Mouse (Mus musculus) ovary, postnatal 36 days (tissue): ENCODE data around the gene Atg14.
A peak's percentile ranks its signal among the peaks of the same experiment; 100 is the strongest.
"Not testable (repeated sequence)": the region's sequence is repeated elsewhere in the genome, so short reads cannot be mapped to it uniquely, and the experiment has no call there.

Experiments
- DNase-seq: peaks from one replicate; pipeline ENCODE4 v3.0.0; 2022; ENCODE audit warnings: low spot score, mixed read lengths

Gene Atg14

DNA sequence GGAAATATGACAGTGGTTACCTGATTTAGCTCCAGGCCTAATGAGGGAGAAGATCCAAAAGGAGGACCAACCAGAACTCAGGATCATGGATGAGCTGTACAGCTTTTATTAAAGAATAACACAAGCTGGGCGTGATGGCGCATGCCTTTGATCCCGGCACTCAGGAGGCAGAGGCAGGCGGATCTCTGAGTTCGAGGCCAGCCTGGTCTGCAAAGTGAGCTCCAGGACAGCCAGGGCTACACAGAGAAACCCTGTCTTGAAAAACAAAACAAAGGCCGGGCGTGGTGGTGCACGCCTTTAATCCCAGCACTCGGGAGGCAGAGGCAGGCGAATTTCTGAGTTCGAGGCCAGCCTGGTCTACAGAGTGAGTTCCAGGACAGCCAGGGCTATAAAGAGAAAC lies at the start of gene Atg14:
Gene Atg14 (minus strand): TSS at position 101 of the 400 bp plus-strand sequence.
- DNase-seq, result not testable (repeated sequence)

DNA sequence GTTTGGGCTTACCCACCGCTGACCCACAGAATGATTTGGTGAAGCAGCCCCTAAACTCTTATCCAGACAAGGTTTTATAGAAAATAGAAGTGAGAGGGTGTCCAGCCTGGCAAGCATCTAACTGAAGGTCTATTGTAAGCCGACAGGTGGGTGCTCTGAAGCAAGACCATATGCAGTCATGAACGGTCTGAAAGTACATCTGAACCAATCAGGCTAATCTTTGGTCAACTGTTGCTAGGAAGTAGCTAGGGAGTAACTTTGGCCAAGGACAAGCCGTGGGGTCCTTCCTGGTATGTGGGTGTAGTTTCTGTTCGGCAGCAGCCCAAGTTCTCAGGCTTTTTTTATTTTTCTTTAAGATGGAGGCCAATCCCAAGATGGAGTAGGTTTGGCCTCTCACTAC lies 48.4 kb upstream of the Atg14 start:
- no peak for DNase-seq

DNA sequence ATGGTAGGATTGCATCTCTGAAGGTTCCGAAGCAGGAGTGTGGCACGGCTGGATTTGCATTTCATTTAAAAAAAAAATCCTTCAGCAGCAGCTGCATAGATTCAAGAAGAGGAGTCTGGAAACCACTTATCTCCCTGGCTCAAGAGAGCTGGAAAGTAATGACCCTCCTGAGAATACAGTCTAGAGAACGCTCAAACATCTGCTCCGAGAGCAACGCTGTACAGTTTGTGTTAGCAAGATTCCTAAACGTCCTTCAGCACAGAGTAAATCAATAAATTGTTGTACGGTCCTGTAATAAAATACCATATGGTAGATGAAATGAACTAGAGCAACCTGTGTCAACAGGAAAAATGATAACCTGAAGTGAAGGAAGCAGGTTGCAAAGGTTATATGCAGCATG lies 42.8 kb upstream of the Atg14 start:
- DNase-seq, result no peak

DNA sequence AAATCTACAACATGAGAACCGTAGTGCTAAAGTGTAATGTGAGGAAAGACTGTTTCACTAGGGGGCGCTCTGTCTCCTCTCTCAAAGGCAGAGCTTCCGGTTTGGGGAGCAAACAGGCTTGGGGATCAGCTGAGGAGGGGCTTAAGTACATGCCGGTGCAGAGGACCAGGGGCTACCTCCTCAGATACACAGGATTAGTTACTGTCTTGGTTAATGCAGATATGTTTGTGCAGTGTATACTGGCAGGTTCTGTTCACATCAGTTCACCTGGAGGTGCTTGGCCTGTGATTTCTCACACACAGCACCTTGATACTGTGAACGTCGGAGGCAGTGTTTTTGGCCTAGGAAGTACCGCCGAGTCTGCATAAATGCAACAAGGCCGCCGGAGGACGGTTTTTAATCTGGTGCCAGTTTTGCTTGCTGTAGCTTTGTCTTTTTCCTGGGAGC lies 27.5 kb upstream of the Atg14 start:
- peak; percentile 30 for DNase-seq

DNA sequence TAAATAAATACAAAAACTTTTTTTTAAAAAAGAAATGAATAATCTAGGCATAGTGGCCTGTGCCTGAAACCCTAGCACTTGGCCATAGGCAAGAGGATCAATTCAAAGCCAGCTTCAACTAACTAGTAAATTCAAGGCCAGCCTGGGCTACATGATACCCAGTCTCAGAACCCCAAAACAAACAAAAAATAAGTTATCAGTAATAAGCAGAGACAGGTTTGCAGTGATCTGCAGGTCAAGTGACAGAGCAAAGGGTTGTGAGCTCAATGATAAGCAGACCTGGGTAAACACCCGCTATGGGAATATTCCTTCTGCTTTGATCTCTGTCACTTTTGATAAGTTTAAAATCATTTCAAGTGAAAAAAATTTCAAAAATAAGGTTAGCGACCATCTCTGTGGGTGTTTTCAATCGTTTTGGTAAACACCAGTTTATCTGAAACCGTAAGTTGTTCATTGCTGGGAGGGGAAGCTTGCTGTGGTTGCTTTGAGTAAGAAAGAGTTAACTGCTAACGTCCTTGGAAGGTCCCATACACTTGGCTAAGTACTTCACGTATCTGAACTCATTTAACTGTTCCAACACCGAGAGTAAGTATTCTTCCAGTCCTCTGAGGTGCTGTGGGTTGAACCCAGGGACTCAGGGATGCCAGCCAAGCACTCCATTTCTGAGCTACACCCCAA lies 24.1 kb upstream of the Atg14 start:
- DNase-seq, result no peak

DNA sequence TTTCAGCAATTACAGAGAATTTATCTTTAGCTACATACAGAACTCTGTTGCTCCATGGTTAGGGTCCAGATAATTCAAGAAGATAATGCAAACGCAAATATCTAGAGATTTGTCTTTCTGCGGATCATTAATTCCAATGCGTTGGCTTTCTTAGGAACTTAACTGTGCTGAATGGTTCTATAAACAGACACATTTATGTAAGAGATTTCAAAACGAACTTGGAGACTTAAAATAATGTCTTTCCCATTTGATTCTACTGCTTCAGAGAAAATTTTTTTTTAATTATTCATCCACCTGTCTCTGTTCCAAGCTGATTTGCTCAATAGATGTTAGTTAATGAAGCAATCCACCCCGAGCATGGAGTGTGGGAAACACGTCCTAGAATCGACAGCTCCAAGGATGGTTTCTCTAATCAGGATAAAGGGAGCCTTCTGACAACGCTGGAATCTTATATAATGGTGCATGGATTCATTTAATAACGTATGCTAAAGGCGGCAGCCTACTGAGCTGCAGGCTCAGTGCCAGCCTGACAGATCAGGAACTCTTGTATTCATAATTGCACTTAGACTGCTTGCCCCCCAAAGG lies 20.0 kb upstream of the Atg14 start:
- no peak for DNase-seq

DNA sequence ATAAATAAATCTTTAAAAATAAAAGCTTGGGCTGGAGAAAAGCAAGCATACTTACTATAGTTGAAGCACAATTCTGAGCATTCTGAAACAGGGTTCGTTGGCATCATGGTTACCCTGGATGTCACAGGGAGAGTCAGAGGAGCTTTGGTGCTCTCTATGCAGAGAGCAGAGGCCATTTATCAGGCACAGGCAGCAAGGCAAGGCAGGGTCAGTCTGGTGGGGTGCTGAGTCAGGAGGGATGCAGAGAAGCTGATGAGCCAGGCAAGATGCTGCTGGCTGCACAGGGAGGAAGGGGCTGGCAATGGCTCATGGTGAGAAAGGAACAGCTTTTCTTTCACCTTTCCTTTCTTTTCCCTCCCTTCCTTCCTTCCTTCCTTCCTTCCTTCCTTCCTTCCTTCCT lies 19.0 kb upstream of the Atg14 start:
- DNase-seq, result no peak

DNA sequence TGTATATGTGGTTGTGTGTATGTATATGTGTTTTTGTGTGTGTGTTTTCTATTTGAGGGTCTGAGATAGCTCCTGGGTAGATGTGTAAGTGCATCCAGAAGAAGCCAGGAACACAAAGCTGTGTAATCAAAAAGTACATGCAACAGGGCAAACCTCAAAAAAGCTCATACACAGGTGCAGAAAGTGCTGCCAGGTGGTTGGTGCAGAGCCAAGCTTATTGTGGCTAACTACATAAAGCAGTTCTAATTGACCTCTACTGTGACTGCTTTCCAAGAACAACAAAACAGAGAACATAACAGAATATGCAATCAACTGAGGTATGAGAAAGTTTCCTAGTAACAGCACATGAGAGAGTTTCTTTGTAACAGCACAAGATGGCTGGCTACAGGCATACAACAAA lies 13.9 kb upstream of the Atg14 start:
- no peak for DNase-seq

DNA sequence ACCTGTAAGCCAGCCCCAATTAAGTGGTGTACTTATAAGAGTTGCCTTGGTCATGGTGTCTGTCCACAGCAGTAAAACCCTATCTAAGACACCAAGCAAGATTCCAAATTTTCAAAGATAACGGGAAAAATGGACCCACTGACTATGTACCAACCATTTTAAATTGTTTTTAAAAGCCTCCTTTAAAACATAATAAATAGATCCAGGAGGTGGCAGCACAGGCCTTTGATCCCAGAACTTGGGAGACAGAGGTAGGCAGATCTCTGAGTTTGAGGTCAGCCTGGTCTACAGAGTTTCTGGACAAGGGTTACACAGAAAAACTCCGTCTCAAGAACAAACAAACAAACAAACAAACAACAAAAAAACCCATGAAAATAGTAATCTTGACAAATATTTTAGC lies 11.2 kb upstream of the Atg14 start:
- DNase-seq, result no peak

DNA sequence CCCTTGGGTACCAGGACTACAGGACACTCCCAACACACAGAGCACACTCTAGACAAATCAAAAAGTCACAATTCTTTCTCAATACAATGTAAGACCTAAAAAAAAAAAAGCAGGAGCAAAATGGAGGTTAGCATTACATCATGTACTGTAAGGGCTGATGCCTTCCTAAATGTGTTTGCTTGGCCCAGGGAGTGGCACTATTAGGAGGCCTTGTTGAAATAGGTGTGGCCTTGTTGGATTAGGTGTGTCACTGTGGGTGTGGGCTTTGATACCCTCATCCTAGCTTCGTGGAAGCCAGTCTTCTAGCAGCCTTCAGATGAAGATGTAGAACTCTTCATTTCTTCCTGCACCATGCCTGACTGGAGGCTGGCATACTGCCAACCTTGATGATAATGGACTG lies 10.8 kb upstream of the Atg14 start:
- no peak for DNase-seq

DNA sequence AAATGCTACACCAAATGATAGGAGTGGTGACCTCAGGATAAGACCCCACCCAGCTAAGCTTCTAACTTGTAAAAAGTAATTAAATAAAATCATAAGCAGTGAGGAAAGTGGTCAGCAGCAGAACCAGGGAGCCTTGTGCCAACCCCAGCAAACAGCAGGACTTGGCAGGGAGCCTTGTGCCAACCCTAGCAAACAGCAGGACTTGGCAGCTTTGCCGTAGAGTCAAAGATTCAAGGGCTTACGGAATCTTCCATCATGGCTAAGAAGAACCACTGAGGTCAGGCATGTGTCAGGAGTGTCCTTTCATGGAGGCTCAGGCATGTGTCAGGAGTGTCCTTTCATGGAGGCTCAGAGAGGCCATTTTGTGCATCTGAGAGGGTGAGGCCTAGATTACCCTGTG lies 7.6 kb upstream of the Atg14 start:
- peak; percentile 36 for DNase-seq

DNA sequence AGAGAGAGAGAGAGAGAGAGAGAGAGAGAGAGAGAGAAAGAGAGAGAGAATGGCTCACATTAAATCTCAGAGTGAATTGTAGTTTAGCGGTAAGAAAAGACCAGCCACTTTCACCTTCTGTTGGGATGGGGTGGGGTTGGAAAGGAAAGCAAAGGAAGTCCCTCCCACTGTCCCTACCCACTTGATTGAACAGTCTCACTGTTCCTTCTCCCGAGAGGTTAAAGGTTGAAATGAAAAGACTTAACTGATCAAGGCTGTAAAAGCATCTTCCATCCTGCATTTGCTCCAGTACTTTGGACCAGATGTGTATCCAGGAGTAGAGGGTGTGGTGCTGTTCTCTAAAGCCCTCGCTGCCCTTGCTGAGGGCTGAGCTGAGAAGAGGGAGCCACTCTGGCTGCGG lies 6.2 kb upstream of the Atg14 start:
- DNase-seq, result no peak

DNA sequence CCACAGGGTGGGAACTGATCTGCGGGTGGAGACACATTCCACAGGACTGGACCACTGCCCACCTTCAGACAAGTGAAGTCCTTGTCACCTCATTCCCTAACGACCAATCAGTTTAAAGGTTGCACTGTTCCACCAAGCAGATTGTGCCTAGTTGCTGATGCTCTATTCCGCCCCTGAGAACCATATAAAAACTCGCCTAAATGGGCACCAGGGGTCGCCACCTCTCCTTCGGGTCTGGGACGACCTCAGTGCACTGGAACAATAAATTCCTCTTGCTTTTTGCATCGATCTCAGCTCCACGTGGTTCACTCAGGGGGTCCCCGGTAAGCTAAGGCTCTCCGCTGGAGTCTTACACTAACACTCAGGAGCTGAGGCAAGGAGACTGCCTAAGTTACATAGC lies 4.3 kb upstream of the Atg14 start:
- no peak for DNase-seq

DNA sequence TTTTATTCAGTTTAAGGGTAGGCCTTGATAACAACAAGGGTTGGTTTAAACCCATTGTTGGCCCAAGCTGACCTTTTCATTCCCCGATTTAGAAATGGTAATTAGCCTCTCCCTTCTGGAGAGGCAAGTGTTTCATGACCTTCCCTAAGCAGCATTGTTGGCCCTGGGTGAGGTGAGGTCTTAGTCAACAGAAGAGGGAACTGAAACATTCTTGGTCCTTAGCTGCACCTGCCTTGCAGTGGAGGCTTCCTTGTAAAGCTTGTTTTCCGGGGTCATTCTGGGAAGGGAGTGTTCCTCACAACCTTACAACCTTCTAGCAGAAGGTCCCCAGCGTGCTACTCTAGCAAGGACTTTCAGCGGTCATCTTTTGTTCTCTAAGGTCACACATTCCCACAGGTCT lies 2.3 kb upstream of the Atg14 start:
- DNase-seq, result no peak

DNA sequence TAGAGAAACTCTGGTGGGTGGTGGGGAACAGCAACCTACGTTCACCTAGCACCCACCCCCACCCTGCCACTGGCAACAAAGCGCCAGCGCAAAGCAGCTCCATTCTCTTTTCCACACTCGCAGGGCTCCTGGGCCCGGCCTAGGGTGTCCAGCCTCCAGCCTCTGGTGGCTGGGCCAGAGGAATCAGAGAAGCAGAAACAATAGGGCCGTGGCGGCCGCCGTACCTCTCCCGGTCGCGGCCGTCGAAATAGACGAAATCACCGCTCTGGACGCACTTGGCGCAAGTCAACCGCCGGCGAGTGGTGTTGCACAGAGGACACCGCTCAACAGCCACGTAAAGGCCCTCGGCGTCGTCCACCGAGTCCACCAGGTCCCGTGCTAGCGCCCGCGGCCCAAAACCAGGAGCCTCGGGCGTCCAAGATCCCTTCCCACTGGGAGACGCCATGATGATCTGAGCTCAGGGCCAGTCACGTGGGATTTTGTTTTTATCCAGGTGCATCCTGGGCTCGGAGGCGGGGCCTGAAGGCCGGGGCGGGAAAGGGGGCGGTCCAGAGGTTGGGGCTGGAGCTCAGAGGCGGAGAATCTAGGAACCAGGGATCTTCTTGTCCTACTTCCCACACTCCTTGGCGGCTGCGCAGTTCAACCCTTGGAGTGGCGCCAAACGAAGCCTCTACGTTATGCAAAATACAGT lies 2.3 kb downstream of the Atg14 start:
- DNase-seq, result peak; percentile 96

DNA sequence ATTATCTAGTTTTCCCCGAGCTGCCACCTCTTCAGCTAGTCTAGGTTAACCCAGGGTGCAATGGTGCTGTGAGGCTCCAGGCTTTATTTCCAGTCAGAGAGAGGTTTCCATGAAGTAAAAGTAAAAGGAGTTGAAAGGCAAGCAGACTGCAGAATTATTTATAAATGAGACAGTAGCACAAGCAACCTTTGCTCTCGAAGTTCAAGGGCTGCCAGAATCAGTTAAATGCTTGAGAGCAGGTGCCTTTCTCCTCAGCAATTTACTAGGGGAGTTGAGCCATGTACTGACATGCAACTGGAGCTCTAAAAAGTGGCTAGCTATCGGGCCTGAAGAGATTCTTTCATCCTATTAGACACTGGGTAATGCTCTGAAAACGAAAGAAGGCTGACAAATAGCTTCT lies 7.3 kb downstream of the Atg14 start:
- no peak for DNase-seq

DNA sequence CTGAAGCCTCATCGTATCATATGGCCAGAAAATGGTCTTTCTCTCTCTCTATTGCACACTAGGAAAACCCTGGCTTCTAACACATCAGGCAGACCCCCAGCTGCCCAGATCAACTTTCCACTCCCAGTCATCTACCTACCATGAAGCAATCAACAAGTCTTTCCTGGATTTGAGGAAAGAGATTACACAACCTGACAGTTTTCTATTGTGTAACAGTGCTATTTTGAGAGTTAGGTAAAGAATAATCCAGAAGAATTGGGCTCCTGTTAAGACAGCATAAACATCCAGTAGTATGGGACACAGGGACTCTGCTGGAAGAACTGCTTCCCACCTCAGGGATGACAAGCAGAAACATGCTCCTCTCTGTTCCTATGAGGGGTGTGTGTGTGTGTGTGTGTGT lies 7.9 kb downstream of the Atg14 start:
- no peak for DNase-seq

DNA sequence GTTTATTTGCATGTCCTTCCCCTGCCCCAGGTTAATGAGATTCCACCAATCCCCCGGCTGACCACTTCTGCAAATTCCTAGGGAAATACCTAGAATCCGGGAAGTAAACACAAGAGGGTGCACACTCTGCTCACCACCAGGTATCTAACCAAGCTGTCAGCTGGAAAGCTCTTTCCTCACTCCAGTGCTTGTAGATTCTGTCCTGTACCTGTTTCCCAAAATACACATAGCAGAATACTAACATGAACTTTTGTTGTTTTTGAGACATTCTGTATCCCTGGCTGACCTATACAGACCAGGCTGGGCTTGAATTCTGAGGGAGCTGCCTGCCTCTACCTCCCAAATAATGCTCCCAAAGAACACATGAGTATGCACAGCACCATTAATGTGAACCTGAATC lies 9.7 kb downstream of the Atg14 start:
- no peak for DNase-seq

DNA sequence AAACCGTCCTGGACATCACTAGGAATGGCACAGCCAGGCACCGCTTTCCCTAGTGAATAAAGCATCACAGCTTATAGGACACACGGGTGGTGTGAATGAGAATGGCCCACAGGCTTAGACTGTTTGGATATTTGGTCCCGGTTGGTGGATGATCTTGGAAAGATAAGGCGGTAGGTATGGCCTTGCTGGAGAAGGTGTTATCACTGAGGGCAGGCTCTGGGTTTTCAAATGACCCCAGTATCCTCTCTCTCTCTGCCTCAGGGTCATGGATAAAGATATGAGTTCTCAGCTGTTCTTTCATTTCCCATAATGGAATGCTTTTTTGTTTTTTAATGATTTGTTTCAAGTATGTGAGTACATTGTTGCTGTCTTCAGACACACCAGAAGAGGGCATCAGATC lies 15.2 kb downstream of the Atg14 start:
- no peak for DNase-seq

DNA sequence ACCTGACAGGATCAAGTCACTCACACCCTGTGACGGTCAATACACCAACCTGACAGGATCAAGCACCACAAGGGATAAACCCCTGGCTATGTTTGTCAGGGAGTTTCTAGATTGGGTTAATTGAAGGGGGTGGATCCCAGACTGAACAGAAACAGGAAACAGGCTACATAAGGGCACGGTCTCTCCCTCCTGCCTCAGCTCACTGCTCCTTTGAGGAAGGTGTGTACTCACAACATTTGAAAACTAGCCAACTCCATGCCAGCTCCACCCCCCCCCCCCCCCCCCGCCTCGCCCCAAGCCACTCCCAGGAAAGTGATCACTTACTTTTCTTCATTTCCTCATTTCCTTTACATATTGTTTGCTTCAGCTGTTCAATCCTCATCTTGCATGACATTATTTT lies 16.2 kb downstream of the Atg14 start:
- no peak for DNase-seq

DNA sequence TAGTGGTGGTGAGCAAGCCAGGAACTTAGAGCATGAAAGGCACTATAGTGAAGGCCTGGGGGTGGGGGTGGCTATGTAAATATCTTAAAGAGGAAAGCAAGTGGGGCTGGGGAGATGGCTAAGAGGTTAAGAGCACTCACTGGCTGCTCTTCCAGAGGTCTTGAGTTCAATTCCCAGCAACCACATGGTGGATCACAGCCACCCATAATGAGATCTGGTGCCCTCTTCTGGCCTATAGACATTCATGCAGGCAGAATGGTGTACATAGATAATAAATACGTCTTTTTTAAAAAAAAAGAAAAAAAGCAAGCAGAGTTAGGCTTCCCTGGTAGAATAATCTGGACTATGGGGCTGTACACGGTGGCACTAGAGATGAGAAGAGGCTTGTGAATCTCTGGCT lies 17.1 kb downstream of the Atg14 start:
- no peak for DNase-seq

DNA sequence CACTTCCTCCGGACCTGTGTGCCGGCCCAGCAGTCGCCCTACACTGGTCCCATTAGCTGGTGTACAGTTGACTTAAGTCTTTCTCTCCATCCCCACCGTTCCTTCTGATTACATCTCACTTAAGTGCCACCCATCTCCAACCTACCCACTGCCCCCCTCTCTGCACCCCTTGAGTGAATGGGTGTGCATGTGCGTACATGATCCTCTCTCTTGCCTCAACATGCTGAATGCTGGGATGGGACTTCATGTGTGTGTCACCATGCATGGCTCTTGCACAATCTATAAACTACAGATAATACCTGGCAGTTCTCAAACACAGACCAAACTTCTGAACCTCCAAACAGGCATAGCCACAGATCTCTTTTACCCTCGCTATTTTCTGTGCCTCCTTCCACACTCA lies 18.8 kb downstream of the Atg14 start:
- no peak for DNase-seq

DNA sequence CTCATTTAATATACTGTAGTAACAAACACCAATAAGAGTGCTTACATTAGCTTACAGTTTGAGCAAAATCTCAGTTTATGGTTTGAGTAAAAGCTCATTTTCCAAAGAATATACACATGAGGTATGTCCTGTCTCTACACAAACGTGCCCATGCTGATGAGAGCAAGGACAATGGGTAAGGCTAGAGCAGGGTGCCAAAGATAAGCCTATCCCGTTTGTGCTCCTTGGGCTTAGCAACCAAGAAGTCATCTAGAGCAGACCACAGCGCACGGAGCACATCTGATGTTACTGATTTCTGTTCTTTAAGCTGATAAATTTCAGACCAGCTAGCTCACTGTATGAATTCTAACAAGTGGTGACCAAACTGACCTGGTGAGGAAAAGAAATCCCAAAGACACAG lies 25.6 kb downstream of the Atg14 start:
- DNase-seq, result no peak

DNA sequence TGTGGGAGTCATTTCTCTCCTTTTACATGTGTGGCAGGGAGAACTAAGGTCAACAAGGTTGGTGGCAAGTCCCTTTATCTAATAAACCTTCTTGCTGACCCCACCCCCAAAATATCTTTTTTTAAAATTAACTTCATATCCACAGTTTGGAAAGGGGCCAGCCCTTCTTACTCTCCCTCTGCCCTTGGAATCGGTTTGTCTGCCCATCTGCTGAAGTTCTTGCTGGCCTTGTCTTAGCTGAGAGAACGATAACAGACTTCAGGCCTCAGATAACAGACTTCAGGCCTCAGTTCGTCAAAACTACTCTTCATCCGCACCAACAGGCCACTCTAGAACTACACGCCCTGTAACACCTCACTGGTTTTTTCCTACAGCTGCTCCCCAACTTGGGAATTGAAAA lies 26.2 kb downstream of the Atg14 start:
- DNase-seq, result no peak
